ENCODE assay signal across 21 mouse cellular contexts in the genomic region with DNA sequence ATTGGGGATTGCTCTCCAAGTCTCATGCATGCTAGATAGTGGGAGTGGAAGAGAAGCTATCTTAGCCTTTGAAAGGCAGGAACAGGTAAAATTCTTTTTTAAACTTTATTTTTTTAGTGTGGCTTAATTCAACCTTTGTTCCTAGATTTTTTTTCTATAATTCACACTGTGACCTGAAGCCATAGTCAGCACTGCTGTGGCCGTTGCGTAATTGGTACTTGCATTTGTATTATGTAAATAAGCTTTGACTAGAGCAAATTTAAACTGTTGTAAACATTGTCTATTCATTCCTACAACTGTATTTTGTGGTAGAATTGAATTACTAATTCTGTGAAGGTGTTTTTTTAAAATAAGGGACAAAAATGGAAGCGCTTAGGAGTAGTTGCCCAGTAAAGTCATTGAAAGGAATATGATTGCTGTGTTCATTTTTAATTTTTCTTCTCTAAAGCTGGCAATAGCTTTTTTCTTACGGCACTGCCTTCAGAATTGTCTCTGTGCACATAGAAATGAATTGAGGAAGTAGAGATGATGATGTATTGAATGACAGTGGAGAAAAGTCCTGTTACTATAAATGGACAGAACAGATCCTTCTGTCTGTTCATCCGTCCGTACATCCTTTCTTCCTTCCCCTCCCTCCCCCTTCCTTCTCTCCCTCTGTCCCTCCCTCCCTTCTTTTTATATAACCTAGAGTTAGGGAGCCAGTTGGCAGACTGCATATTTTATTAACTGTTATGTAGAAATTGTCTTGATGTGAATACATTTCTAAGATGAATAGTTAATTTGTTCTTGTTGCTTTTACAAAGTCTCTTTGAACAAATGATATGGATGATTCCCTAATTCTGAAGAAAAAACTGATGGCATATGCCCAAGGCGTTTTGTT. TPM values are rescaled to one million over a fixed set of nuclear protein-coding genes. Genes with fewer than 3 reads are reported as not detected.
DNase-seq lines count a peak whose midpoint lies in the region; ATAC-seq and TF ChIP-seq lines count a peak whose summit lies in the region.
"Had no signal": no experiment of that assay in that cellular context is flagged by ENCODE, and none has a peak within 500 bp of the region (broad histone marks: within the 10 kb centered on the region; RNA-seq: fewer than 3 reads in every experiment).

No protein-coding gene starts in this region.

- H3K4me3 ChIP-seq in liver, postnatal 0 days (ENCODE audit: low read depth, low read length) = no peak overlapping the region
- no peak overlapping the region for H3K4me3 ChIP-seq in CH12.LX (replicated peaks in 1 of 3; ENCODE audit: low read depth in 2 of 3, low read length in 2 of 3, poor library complexity in 1 of 3)
- H3K4me3 ChIP-seq: embryonic facial prominence, embryonic 15.5 days; forebrain, embryonic 10.5 days; midbrain, embryonic 13.5 days had no signal

- peak overlapping the region; percentile 49; the same call in 1 of the 2 replicates for H3K27ac ChIP-seq in liver, postnatal 0 days (ENCODE audit: low read depth)
- H3K27ac ChIP-seq in CH12.LX (ENCODE audit: insufficient read depth, low read depth) = no peak overlapping the region
- H3K27ac ChIP-seq: embryonic facial prominence, embryonic 15.5 days; forebrain, embryonic 10.5 days; hindbrain, postnatal 0 days; liver, embryonic 14.5 days; midbrain, embryonic 13.5 days had no signal

- 43% methylated on average over 7 of the region's 7 CpGs for WGBS in liver, postnatal 0 days (ENCODE audit: insufficient replicate concordance)

- dilution Hi-C loops in CH12.LX (cut with MboI; ENCODE audit: extremely low pct_ligation_motif_present, extremely low pct_unique_long_range_greater_than_20kb, low sequenced_read_pairs) = no loop called here

- H3K4me1 ChIP-seq in liver, postnatal 0 days (ENCODE audit: insufficient read depth) = peaks cover 20% of the 10 kb centered on the region
- peaks cover 11 to 54% of the 10 kb centered on the region in 2 experiments for H3K4me1 ChIP-seq in CH12.LX (ENCODE audit: control insufficient read depth in 1 of 2, insufficient read depth in 2 of 2)

- TF ChIP-seq POLR2A in CH12.LX (IDR thresholded peaks at IDR 0.05; ENCODE audit: low read depth, low read length) = no peak

- no peak overlapping the region for H3K9ac ChIP-seq in liver, postnatal 0 days (replicated peaks)
- H3K9ac ChIP-seq in CH12.LX (ENCODE audit: insufficient read depth, low read depth) = no peak overlapping the region
- H3K9ac ChIP-seq: embryonic facial prominence, embryonic 15.5 days; liver, embryonic 14.5 days; midbrain, embryonic 13.5 days had no signal

- H3K27me3 ChIP-seq in liver, postnatal 0 days (ENCODE audit: insufficient read depth, low read length) = no peaks in the 10 kb centered on the region
- H3K27me3 ChIP-seq in CH12.LX (replicated peaks) = no peaks in the 10 kb centered on the region
- H3K27me3 ChIP-seq: embryonic facial prominence, embryonic 15.5 days; midbrain, embryonic 13.5 days had no signal

- in situ Hi-C loops in CH12.LX (cut with MboI; ENCODE audit: low pct_ligation_motif_present, low pct_unique_long_range_greater_than_20kb, low sequenced_read_pairs) = no loop called here

- no peak for TF ChIP-seq CTCF in liver, postnatal 0 days (IDR thresholded peaks at IDR 0.05; ENCODE audit: low read depth)
- no peak for TF ChIP-seq CTCF in CH12.LX (conservative IDR thresholded peaks at IDR 0.05 in 1 of 2, IDR thresholded peaks at IDR 0.05 in 1 of 2; ENCODE audit: low read depth in 2 of 2, low read length in 2 of 2)

- H3K79me2 ChIP-seq in CH12.LX (replicated peaks; ENCODE audit: control insufficient read depth, extremely low read depth, insufficient read depth, poor library complexity, severe bottlenecking) = peaks cover 22% of the 10 kb centered on the region

- TF ChIP-seq EP300 in liver, postnatal 0 days (IDR thresholded peaks at IDR 0.05; ENCODE audit: low read depth) = no peak
- peak; percentile 52 for TF ChIP-seq EP300 in CH12.LX (IDR thresholded peaks at IDR 0.05; ENCODE audit: low read length)

- no peak for DNase-seq in liver, postnatal 0 days
- no peak for DNase-seq in liver
- DNase-seq in CH12.LX (ENCODE audit: extremely low read depth) = peak; percentile 49
- DNase-seq in adipocyte (ENCODE audit: low spot score) = peak; percentile 41
- DNase-seq in embryo, embryonic 10 days (ENCODE audit: low spot score) = no peak
- DNase-seq in urinary bladder, postnatal 10 days (ENCODE audit: low spot score) = no peak
- DNase-seq: adrenal gland, adult 2 months; cerebellum, adult 9-11 months; embryo, embryonic 11 days; heart, adult 18-20 months; kidney, adult 11 months; layer of hippocampus, postnatal 36 days; left cerebral cortex, postnatal 4 days; thymus, adult 2 months had no signal

- no peak for TF ChIP-seq RAD21 in CH12.LX (IDR thresholded peaks at IDR 0.05; ENCODE audit: low read depth, low read length)

- peak overlapping the region; percentile 14; the same call in 1 of the 2 replicates for H3K4me2 ChIP-seq in liver, postnatal 0 days (ENCODE audit: low read depth, low read length)
- H3K4me2 ChIP-seq in CH12.LX (ENCODE audit: insufficient read depth, low read depth, poor library complexity, severe bottlenecking) = no peak overlapping the region
- H3K4me2 ChIP-seq: embryonic facial prominence, embryonic 15.5 days; midbrain, embryonic 13.5 days had no signal

- H3K36me3 ChIP-seq in liver, postnatal 0 days (replicated peaks; ENCODE audit: insufficient read depth, low read length) = no peaks in the 10 kb centered on the region
- H3K36me3 ChIP-seq in CH12.LX (replicated peaks in 1 of 2; ENCODE audit: control insufficient read depth in 1 of 2, insufficient read depth in 1 of 2, low read length in 1 of 2) = peaks cover 0 to 6% of the 10 kb centered on the region in 2 experiments
- H3K36me3 ChIP-seq: embryonic facial prominence, embryonic 15.5 days; forebrain, embryonic 10.5 days; G1E; midbrain, embryonic 13.5 days had no signal

- ATAC-seq in liver, postnatal 0 days = no peak
- 0 out of 2 replicates have a peak, but pooled peaks have one; percentile 51 for ATAC-seq in megakaryocyte, adult 5-6 weeks (ENCODE audit: poor library complexity, severe bottlenecking)
- ATAC-seq: hindbrain, postnatal 0 days; midbrain, embryonic 13.5 days had no signal

- H3K9me3 ChIP-seq in liver, postnatal 0 days (ENCODE audit: low read length) = no peaks in the 10 kb centered on the region
- no peaks in the 10 kb centered on the region for H3K9me3 ChIP-seq in CH12.LX (replicated peaks; ENCODE audit: low read length)
- H3K9me3 ChIP-seq: embryonic facial prominence, embryonic 15.5 days; forebrain, embryonic 10.5 days; G1E; midbrain, embryonic 13.5 days had no signal

TF ChIP-seq in CH12.LX, 34 proteins besides CTCF, POLR2A, EP300 and RAD21:
- TF ChIP-seq IRF4 (IDR thresholded peaks at IDR 0.05; ENCODE audit: low read depth, low read length) = no peak
- peak; percentile 78; the same call in 1 of the 2 replicates for TF ChIP-seq MEF2A (IDR thresholded peaks at IDR 0.05; ENCODE audit: borderline replicate concordance, low read depth, low read length)

RNA-seq across cellular contexts. Expression of a gene that starts 17.2 kb away (rescaled TPM):
- polyA plus RNA-seq in liver, postnatal 0 days (2015; fragmentation: Nextera tagmentation; extraction: Ambion mirVana) = 21.2 and 25.7 TPM in 2 replicates
- 27.4 and 27.7 TPM in 2 replicates for total RNA-seq in CH12.LX (2012; rRNA removed)
- total RNA-seq in CH12.LX (2014; rRNA removed) = 10.2 and 11.4 TPM in 2 replicates
- polyA plus RNA-seq in CH12.LX (2012; ENCODE audit: insufficient read length, low read depth) = 28.0 and 32.5 TPM in 2 replicates
- 114 TPM in 2 replicates for total RNA-seq in megakaryocyte, adult 5-6 weeks (2015)
- 266 and 324 TPM in 2 replicates for total RNA-seq in megakaryocyte, adult 5-6 weeks (2017)

Comparison
In these comparisons a context has a peak if more than half of its experiments do, and no peak if none do; other contexts are left out.
1. DNase-seq: peak in CH12.LX (single experiment) and adipocyte (single experiment); none in liver, postnatal 0 days (single experiment), liver (single experiment), embryo, embryonic 10 days (single experiment) and urinary bladder, postnatal 10 days (single experiment).